Mouse (Mus musculus) adrenal gland, postnatal 4 days (tissue): ENCODE results near the gene Stox2. TPM values are rescaled to one million over a fixed set of nuclear protein-coding genes. Genes with fewer than 3 reads are reported as not detected.

Experiments
- DNase-seq, 2 experiments: peaks; one replicate each; pipeline ENCODE4 v3.0.0; 2021 to 2022; ENCODE audit warnings: low spot score in 2 of 2, mixed read lengths in 2 of 2
- total RNA-seq, 2 experiments: library from RNA; stranded (reverse); gene quantifications; 2 replicates each; pipeline ENCODE4 v1.2.3; 2021

Stox2 gene
- total RNA-seq, 2 experiments from 2014 or later, result 20.3 to 23.1 TPM

DNA sequence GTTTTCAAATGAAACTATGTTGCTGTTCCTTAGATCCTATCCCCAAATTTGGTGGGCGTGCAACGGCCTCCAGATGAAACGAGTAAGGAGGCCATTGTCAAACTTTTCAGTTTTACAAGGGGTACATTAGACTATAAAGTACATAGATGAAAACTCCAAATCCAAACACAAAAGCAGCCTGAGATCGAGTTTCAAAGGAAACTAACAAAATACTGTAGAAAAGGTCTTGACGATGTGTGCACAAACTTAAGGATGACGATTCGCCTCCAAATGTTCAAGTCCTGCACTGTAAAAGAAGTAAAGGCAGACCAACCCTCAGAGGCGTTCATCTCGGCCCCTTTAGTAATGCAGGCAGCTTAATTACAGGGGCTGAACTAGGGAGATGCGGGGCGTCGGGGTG, 34.8 kb downstream of the Stox2 start:
- no peak for DNase-seq

DNA sequence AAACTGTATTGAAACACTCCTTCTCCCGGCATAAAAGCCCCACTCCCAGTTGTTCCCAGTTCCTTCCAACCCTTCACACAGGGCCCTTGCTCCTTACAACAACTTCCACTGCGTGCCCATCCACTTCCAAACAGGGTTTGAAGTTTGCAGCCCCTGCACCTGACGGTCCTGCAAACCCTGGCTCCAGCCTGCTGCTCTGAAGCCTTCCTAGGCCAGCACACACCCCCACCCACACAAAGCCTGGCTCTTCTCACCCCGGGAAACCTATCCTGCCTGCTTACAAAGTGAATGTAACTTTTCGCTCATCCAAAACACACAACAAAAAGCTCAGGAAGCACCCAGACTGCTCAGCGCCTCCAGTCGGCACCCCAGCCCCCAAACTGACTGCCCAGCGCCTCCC, 37.1 kb downstream of the Stox2 start:
- no peak for DNase-seq

DNA sequence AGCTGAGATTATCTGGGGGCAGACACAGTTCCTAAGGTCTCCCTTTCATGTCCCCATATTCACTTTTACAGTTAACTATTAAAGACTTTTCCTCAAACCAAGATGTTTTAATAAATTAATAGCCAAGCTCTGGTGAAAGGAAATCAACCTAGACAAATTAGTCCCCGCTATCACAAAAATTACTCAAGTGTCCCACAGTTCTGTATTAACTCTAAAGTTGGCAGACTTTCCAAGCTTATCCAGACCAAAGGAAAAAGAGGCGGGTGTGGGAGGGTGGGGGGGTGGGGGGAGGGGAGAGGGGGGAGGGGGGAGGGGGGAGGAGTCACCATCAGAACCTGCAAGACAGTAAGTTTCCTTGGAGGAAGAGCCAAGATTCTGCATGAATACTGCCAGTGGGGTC, 41.3 kb downstream of the Stox2 start:
- no peak for DNase-seq

DNA sequence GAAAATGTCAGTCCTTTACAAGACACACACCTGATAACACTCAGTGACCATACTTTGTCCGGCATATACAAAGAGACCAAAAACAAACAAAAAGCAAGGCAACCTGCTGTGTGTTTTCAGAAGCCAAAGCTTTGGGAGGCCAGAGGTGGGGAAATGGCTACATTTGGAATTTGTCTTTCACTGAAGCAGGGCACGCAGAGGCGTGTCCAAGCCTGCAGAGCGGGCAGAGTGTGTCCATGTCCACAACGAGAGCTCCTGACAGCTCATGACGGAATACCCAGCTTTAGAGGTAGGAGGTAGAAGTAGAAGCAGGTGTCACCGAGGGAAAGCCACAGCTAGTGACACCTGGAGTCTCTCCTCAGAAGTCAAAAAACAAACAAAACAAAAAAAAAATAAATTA, 53.2 kb downstream of the Stox2 start:
- no peak for DNase-seq

DNA sequence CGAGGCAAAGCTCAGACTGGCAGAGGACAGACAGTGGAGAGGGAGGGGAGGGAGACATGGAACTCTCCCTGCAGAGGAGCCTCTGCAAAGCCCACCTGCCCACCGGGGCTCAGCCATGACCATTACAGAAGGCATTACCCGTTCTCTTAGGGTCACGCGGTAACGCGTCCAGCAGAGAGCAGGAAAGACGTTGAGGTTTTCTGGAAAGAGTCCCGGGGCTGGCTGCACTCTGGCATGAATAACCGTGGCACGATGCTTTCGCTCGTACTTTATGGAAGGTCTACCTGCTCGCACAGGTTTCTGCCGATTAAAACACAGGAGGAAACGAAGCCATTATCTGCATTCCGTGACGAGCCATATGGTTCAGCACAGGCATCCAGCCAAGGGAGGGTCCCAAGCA, 53.9 kb downstream of the Stox2 start:
- DNase-seq, result no peak

DNA sequence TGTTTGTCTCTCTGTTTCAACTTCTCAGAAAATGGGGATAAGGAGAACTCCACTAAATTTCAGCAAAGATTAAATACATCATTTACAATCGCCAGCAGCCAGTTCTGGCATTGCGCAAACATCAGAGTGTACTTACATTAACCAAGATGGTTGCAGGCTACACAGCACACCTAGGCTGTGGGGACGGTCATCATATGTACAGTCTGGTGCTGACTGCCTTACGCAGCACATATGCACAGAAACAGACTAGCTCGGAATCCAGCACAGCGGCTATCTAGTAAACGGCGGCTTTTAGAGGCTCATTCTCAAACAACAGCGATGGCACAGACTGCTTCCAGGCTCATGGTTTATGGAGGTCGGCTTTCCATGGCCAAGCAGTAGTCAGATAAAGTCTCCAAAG, 54.3 kb downstream of the Stox2 start:
- no peak for DNase-seq

DNA sequence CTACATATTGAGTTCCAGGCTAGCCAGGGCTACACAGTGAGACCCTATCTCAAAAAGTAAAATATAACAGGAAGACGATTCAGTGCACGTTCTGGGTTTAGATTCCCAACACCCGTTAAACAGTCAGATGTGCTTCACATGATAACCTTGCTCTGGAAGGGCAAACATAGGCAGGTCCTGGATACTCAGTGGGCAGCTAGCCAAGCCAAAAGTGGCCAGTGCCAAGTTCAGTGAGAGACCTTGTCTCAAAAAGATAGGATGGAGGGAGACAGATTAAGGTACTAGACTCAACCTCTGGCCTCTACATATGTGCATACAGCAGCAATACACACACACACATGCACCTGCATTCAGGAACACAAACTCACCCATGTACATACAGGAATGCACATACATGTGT, 56.7 kb downstream of the Stox2 start:
- no peak for DNase-seq

DNA sequence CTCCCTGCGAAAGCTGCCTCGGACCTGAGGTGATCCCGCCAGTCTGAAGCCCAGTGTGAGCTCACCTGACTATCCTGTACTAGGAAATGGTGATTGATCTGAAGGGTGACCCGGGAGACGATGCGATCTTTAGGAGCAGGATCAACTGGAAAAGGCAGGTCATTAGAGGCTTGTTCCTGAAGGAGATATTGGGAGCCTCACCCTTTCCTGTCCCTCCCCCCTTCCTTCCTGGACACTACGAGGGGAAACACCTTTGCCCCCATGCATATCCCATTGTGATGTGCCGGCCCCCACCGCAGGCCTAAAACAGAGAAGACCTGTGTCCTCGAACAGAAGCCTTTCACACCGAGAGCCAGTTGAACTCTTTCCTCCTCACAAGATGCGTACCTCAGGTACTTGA, 58.0 kb downstream of the Stox2 start:
- no peak for DNase-seq

DNA sequence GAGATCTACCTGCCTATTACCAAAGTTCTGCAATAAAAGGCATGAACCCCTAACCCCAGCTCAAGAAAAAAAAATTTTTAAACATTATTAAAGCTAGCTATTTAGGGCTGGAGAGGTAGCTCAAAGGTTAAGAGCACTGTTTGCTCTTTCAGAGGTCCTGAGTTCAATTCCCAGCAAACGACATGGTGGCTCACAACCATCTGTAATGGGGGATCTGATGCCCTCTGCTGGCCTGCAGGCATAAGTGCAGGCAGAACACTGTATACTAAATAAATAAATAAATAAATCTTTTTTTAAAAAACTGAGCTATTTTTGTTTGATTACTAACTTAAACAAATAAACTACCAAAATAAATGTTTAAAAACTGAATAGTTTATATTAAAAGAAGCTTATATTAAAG, 60.4 kb downstream of the Stox2 start:
- no peak for DNase-seq

DNA sequence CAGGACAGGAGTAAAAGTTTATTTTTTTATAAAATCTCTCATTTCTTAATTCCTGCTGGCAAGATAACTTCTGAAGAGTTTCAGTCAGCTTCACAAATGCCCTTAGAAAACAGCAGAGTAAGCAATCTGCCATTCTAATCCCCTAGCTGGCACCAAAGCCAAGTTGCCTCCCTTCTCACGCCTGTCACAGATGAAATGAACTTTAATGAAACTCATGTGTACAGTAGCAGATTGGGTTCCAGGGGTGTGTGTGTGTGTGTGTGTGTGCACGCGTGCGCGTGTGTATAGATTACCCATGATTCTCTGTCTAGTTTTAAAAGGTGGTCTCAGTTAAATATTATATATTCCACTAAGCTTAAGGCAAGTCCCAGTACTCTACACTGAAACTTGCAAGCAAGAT, 62.0 kb downstream of the Stox2 start:
- DNase-seq, result no peak

DNA sequence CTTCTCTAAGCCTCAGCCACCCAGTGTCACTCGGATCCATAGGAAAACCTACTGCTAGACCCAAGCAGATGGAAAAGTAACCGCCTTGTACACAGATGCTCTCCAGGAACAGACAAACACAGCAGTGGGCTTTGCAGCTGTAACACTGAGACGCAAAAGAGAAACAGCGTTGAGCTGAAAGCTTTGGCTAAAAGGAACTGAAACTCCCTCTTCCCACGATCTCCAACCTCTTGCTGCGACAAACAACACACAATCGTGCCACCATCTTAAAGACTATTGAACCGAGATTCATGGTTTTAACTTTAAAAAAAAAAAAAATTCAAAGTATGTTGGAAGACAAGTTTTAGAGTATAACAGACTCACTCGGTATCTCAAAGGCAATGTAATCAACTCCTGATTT, 62.5 kb downstream of the Stox2 start:
- DNase-seq, result no peak

DNA sequence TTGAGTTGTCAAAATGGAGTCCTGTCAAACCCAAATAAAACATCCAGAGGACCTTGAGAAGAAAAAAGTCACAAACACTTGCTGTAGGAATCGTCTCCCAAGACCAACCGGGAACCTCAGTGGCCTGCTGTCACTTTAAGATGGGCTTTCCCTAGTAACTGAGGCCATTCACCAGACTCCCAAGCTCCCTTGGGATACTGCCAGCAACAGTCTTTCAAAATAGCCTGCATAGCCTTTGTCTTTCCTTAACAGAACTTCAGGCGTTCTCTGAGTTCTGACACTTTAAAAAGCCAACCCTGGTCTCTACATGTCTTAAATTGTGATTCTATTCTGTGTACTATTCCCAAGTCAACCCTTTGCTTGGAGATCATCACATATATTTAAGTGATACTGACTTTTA, 64.9 kb downstream of the Stox2 start:
- no peak for DNase-seq

DNA sequence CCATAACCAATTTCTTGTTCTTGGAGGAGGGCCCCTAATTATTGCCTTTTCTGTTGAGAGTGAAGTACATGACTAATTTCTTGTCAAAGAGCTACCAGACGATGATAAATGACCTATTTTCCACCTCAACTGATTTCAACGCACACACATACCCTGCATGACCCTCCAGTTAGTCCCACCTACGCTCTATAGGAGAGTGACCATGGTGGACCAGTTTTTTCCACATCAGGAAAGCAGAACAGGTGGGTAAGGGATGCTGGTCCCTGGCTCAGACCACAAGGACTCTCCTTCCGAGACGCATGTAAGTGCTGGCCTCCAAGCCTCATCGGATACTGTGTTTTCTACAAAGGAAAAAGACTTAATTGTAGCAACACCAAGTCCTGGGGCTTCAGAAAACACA, 65.4 kb downstream of the Stox2 start:
- no peak for DNase-seq

DNA sequence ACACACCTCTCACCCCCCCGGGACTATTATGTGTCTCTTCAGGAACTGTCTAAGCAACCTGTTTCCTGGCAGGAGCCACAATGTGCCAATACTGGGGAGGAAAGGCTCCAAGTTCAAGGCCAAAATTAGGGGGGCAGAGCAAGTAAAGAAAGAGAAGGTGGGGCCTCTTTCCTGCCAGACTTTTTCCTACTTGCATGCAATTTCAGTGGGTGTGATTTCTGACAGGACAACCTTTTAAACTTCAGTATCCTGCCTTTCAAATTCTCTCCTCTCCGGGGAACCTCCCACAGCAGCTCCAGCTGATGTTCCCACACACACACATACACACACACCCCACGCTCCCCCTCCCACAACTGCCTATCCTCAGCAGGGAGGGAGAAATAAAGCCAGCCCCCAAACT, 66.1 kb downstream of the Stox2 start:
- no peak for DNase-seq

DNA sequence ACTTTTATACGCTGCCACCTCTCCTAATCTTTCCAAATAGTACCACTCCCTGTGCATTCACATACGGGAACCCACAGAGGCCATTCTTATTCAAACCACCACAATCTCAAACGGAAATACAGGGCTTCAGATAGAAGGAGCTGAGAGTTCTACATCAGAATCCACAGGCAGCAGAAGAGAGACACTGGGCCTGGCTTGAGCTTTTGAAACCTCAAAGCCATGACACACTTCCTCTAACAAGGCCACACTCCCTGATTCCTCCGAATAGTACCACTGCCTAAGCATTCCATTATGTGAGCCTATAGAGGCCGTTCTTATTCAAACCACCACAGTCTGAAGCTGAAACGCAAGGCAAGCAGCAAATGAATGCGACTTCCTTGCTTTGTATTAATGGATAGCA, 69.5 kb downstream of the Stox2 start:
- no peak for DNase-seq

DNA sequence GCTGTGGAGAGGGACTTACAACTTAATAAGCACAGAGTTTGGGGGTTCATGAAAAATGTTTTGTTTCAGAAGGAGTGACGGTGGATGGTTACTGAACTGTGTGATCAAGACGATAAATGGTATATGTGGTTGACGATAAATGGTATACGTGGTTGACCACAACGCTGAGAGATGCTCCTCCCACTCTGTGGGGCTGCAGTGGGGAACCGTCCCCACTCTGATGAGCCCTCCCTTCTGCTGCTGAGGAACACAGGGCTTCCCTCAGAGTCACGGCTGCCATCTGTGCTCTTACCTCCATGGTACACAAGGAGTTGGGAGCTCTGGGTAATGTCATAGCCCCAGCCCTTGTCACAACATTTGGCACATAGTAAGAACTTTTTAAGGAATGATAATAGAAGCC, 72.4 kb downstream of the Stox2 start:
- no peak for DNase-seq

DNA sequence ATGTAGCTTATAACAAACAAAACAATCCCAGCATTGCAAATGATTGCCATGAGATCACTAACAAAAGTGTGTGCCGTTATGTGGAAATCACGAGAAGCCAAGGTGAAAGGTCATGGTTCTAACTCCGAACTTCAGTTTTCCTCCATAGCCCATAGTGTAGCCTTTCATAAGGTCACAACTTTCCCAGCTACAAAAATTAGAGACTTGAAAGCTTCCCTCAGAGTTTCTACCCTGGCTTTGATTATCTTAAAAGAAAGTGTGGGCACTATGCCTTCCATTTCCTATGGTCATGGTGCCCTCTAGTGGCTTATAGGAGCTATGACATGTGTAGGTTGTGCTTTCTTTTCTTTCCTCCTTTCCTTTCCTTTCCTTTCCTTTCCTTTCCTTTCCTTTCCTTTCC, 74.6 kb downstream of the Stox2 start:
- no peak for DNase-seq

DNA sequence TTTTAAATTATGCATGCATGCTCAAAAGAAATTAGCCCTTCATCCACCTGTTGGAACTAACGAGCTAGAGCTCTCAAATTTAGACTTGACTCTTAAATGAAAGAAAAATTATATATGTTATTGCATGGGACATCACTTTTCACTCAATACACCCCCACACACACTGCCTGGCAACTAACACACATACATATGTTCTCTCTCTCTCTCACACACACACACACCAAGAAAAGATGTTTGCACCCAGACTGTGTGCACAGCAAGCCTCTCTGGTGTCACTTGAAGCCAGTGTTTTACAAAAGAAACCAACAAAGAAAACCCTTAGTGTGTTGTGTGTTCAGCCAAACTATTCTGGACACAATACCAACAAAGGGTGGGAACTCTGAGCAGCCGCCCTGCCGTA, 75.1 kb downstream of the Stox2 start:
- DNase-seq, result no peak

DNA sequence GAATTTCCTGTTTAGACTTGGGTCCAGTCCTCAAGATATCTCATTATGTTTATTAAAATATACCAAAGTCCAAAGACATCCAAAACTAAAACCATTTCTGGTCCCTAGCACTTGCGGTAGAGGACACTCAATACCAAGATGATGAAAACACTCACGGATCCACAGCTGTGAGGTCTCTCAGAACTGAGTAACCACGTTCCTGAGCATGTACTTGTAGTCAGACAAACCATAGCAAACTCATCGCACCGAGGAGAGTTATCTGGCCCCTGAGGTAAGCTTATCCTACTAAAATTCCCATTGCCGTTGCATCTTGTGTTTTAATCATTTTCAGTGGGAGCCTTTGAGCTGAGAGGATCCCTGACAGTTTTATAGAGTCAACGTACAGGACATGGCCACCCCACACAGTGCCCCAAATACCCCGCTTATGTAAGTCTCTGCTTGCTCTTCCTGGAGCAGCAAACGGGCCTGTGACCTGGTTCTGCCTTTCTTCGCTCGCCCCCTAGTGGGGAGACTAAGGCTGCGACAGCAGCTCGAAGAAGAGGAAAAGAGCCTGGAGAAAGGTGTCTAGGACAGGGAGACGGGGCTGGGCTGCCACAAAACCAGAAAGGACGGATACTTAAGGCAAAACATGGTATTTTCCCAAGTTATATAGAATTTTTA, 75.6 kb downstream of the Stox2 start:
- DNase-seq, result peak; percentile 35 to 70

DNA sequence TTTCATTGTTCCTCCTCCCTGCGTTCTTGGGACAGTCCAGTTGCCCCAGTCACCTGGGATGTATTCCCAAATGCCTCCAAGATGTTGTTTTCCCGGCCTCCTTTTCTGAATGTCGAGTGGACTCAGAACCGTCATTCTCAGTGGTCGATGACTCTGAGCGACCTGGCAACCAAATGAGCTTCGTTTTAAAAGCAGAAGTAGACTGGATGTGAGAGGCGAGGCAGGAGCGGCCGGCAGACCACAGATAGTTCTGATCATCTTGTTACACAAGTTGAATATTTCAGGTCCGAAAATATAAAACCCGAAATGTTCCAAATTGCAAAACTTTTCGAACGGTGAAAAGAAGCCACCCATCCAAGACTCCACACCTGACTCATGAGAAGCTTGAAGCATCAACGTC, 76.2 kb downstream of the Stox2 start:
- no peak for DNase-seq

DNA sequence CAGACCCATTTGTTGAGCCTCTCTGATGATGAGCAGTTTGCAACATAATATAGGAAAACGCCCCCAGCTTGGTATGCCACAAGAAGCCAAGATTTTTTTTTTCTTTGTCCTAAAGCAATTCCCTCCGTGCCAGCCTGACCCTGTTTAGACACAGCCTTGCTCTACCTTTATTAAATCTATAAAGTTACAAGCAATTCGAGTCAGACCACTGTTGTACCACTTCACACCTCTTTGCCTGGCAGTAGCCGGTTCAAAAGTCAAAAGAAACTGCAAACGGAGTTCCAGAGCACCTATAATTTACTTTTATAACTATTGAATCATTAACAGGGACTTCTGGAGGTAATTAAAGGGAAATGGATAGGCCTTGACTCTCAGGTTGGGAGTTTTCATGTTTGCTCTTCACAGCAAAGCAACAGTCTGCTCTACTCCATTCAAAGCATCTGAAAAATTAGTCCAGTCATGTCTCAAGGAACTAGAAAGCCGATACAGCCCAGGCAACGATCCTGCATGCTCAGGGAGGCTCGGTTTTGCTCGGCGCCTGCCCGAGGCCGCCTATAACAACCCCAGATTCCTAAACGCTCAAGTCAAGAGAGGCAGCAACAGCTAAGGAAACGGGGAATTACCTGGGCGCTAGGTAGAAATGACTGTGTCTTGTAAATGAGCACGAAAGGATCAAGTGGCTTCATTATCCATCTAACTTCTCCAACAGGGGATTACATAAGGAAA, 77.0 kb downstream of the Stox2 start:
- DNase-seq, result no peak

DNA sequence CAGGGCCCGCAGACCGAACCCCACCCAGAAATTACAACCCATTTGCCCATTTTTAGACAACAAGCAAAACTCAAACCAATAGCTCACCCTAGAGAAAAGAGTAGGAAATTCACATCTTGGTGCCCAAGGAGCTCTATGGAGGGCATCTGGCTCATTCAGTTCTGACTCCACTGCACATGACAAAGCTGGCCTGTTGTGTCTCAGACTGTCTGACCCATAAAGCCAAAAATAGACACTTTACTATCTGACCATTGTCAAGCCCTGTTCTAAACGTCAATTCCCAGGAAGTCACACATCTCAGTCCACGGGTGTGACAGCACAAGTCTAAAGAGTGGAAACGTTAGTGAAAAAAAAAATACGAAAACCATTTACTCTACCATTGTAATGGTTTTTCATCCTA, 79.1 kb downstream of the Stox2 start:
- no peak for DNase-seq

DNA sequence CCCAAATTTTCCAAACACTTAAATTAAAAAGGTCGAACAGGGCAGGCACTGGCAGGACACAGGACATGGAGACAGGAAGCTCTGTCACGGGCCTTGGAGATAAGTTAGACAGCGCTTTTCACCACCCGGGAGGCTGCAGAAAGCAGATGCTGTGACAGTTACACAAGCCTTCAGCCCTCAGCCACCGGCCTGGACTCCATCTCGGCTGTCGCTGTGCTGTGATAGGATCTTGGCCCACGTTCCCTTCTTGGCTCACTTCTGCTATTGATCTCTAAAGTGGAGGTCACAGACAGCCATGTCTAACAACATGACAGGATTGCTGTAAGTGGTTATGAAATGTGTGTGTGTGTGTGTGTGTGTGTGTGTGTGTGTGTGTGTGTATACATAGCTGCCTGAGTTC, 82.9 kb downstream of the Stox2 start:
- no peak for DNase-seq
